Mouse (Mus musculus) testis, adult 2 months (tissue): ENCODE data around the gene Zmynd12. TPM values are rescaled to one million over a fixed set of nuclear protein-coding genes. Genes with fewer than 3 reads are reported as not detected.

ENCODE experiments used
- H3K27ac ChIP-seq: fragments of 200-500 bp; 2 replicates; pipeline ENCODE4 v1.5.1; 2012; ENCODE audit warnings: low read depth, low read length; ENCODE audit not compliant: control insufficient read depth, insufficient read depth
- H3K27me3 ChIP-seq: fragments of 200-500 bp; 2 replicates; pipeline ENCODE4 v1.6.1; 2012; ENCODE audit warnings: mild to moderate bottlenecking, low read length, moderate library complexity; ENCODE audit not compliant: control insufficient read depth, insufficient read depth
- H3K36me3 ChIP-seq: fragments of 200-500 bp; 2 replicates; pipeline ENCODE4 v1.6.1; 2012; ENCODE audit warnings: mild to moderate bottlenecking, low read length; ENCODE audit not compliant: control insufficient read depth, insufficient read depth
- H3K4me1 ChIP-seq: fragments of 200-500 bp; 2 replicates; pipeline ENCODE4 v1.6.1; 2012; ENCODE audit warnings: low read length; ENCODE audit not compliant: control insufficient read depth, insufficient read depth
- H3K4me3 ChIP-seq: fragments of 200-500 bp; 2 replicates; pipeline ENCODE4 v1.5.1; 2012; ENCODE audit warnings: low read depth, mild to moderate bottlenecking, low read length, moderate library complexity, mixed read lengths; ENCODE audit not compliant: control insufficient read depth
- CTCF ChIP-seq: fragments of 200-500 bp; IDR thresholded peaks from 2 replicates; pipeline ENCODE4 v1.5.1; 2012; ENCODE audit warnings: low read depth, mild to moderate bottlenecking, inconsistent platforms, low read length, moderate library complexity; ENCODE audit not compliant: control insufficient read depth, insufficient read depth, insufficient replicate concordance
- POLR2A ChIP-seq: fragments of 200-500 bp; IDR thresholded peaks from 2 replicates; pipeline ENCODE4 v1.6.1; 2012; ENCODE audit warnings: low read depth, mild to moderate bottlenecking, inconsistent platforms, low read length, moderate library complexity; ENCODE audit not compliant: control insufficient read depth
- polyA plus RNA-seq: library from polyadenylated mRNA; depleted of rRNA; stranded (reverse); fragments of >200 nt; gene quantifications from 2 replicates; pipeline ENCODE4 v1.2.3, GENCODE M21; 2012; rRNA removed

Zmynd12 gene
- 89.5 and 104 TPM in 2 replicates for polyA plus RNA-seq

GRCm38 (mm10) chr4:119422294-119422964, at the start of gene Zmynd12, which contains the start of gene Ppcs:
Gene Zmynd12, plus strand, starts transcription at chr4:119422814.
Gene Ppcs, minus strand, starts transcription at chr4:119422420.
- H3K36me3 ChIP-seq = no peaks in the 10 kb centered on the region
- peak within 1 kb of the TSS; percentile 92 for H3K4me3 ChIP-seq
- TF ChIP-seq POLR2A (peak; percentile 84), CTCF (no peak)
- peak within 1 kb of the TSS; percentile 88 for H3K27ac ChIP-seq
- peaks cover 13% of the 10 kb centered on the region for H3K4me1 ChIP-seq
- no peaks in the 10 kb centered on the region for H3K27me3 ChIP-seq

GRCm38 (mm10) chr4:119381471-119382190, 41.0 kb upstream of the Zmynd12 start:
- Histone ChIP-seq H3K36me3 (no peaks in the 10 kb centered on the region), H3K4me3 (peak overlapping the region; percentile 70), H3K4me1 (no peaks in the 10 kb centered on the region; the same call in 1 of the 2 replicates), H3K27me3 (no peaks in the 10 kb centered on the region), H3K27ac (no peak overlapping the region)
- TF ChIP-seq POLR2A (no peak), CTCF (no peak)

- no peak for TF ChIP-seq POLR2A
- TF ChIP-seq CTCF = no peak
- no peaks in the 10 kb centered on the region for H3K36me3 ChIP-seq
Observed at GRCm38 (mm10) chr4:119389184-119389583, 33.4 kb upstream of the Zmynd12 start.

GRCm38 (mm10) chr4:119390369-119390768, 32.2 kb upstream of the Zmynd12 start:
- H3K36me3 ChIP-seq = no peaks in the 10 kb centered on the region
- H3K27me3 ChIP-seq = no peaks in the 10 kb centered on the region
- no peak overlapping the region for H3K4me3 ChIP-seq
- H3K27ac ChIP-seq = no peak overlapping the region
- no peak for TF ChIP-seq POLR2A
- peak; percentile 83 for TF ChIP-seq CTCF
- H3K4me1 ChIP-seq = no peaks in the 10 kb centered on the region; the same call in 1 of the 2 replicates

More at GRCm38 (mm10) chr4:119389184-119389583, 33.4 kb upstream of the Zmynd12 start:
- Histone ChIP-seq H3K27ac (no peak overlapping the region), H3K4me3 (no peak overlapping the region), H3K27me3 (no peaks in the 10 kb centered on the region), H3K4me1 (no peaks in the 10 kb centered on the region; the same call in 1 of the 2 replicates)

- no peaks in the 10 kb centered on the region for H3K4me1 ChIP-seq
- no peak overlapping the region for H3K4me3 ChIP-seq
- no peak overlapping the region for H3K27ac ChIP-seq
- no peak for TF ChIP-seq POLR2A
- no peak for TF ChIP-seq CTCF
- no peaks in the 10 kb centered on the region for H3K36me3 ChIP-seq
- H3K27me3 ChIP-seq = no peaks in the 10 kb centered on the region
Observed at GRCm38 (mm10) chr4:119398751-119399150, 23.9 kb upstream of the Zmynd12 start.

GRCm38 (mm10) chr4:119400896-119401295, 21.7 kb upstream of the Zmynd12 start:
- no peak overlapping the region for H3K4me3 ChIP-seq
- H3K36me3 ChIP-seq = no peaks in the 10 kb centered on the region
- no peaks in the 10 kb centered on the region for H3K27me3 ChIP-seq
- TF ChIP-seq CTCF = no peak
- TF ChIP-seq POLR2A = no peak
- H3K27ac ChIP-seq = no peak overlapping the region
- H3K4me1 ChIP-seq = no peaks in the 10 kb centered on the region

- Histone ChIP-seq H3K36me3 (no peaks in the 10 kb centered on the region), H3K4me3 (peak overlapping the region; percentile 61; the same call in 1 of the 2 replicates), H3K27ac (no peak overlapping the region), H3K27me3 (no peaks in the 10 kb centered on the region), H3K4me1 (no peaks in the 10 kb centered on the region)
- TF ChIP-seq POLR2A (no peak), CTCF (no peak)
Observed at GRCm38 (mm10) chr4:119403431-119403830, 19.2 kb upstream of the Zmynd12 start.
